Mouse (Mus musculus) kidney, adult 2 months (tissue): ENCODE measurements at regions not wholly inside any gene's neighbourhood (a gene's known extent, or its start where the extent isn't known, plus 50 kb on each side); places are given as distances from the start of the nearest gene placed in this dataset.

Experiments used
- CTCF ChIP-seq: fragments of 200-500 bp; conservative IDR thresholded peaks from 2 replicates; pipeline ENCODE4 v1.5.1; 2011; ENCODE audit warnings: low read depth, mild to moderate bottlenecking, control low read depth, low read length, moderate library complexity, mixed read lengths; ENCODE audit not compliant: insufficient read depth, insufficient read length
- POLR2A ChIP-seq: fragments of 200-500 bp; IDR thresholded peaks from one replicate; pipeline ENCODE4 v1.6.1; 2011; ENCODE audit warnings: low read depth, low read length, control low read depth

DNA sequence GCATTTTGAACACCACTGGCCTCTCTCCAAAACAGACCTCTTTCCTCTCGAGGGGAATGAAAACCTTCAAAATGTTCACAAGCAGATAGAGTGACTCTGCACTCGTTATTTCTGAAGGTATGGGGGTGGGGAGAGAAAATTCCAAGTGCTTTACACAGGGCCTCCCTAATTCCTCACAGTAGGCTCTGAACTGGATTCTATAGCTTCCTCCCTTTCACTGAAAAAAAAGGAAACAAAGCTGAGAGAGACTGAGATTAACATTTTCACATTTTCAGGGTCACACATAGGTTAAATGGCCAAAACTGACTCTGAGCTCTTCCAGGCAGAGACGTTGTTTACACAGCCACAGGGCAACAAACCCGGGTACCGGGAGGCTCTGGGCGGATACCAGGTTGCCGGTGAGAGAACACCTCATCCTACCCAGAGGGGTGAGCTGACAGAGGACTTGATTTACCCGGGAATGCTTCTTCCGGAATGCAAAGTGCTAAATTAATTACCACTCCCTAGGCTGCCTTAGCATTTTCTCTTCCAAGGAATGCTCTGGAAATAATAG is 98.5 kb downstream of the Tmco5 start:
- no peak for TF ChIP-seq CTCF
- TF ChIP-seq POLR2A: no peak
